Mouse (Mus musculus) bone marrow, adult 2 months (tissue): Measurements from ENCODE around the gene 4931406P16Rik. TPM values are rescaled to one million over a fixed set of nuclear protein-coding genes. Genes with fewer than 3 reads are reported as not detected.

ENCODE experiments used
- H3K27ac ChIP-seq: fragments of 200-500 bp; 2 replicates; pipeline ENCODE4 v1.5.1; 2012; ENCODE audit warnings: low read depth, mild to moderate bottlenecking, control low read depth, inconsistent platforms, low read length; ENCODE audit not compliant: control insufficient read depth, poor library complexity, insufficient read depth
- H3K4me1 ChIP-seq: fragments of 200-500 bp; 2 replicates; pipeline ENCODE4 v1.6.1; 2011; ENCODE audit warnings: low read length; ENCODE audit not compliant: control insufficient read depth, insufficient read depth
- H3K4me3 ChIP-seq: fragments of 200-500 bp; replicated peaks from 2 replicates; pipeline ENCODE3; 2011; ENCODE audit warnings: mild to moderate bottlenecking, low read depth, low read length, control low read depth; ENCODE audit not compliant: control insufficient read depth
- CTCF ChIP-seq: fragments of 200-500 bp; IDR thresholded peaks from 2 replicates; pipeline ENCODE4 v1.5.1; 2011; ENCODE audit warnings: low read length, control low read depth; ENCODE audit not compliant: control insufficient read depth, insufficient read depth
- POLR2A ChIP-seq: fragments of 200-500 bp; IDR thresholded peaks from 2 replicates; pipeline ENCODE4 v1.6.1; 2011; ENCODE audit warnings: low read depth, mild to moderate bottlenecking, control low read depth, low read length, borderline replicate concordance; ENCODE audit not compliant: control insufficient read depth
- whole genome bisulfite sequencing: fragments of 180-500 bp; shearing (Covaris S2); methylation state at CpG from one replicate; pipeline ENCODE4 v1.1.7; 2018; 5-methylcytosine and 5-hydroxymethylcytosine counted together
- polyA plus RNA-seq: library from polyadenylated mRNA; stranded (reverse); fragments of >200 nt; gene quantifications from 2 replicates; pipeline ENCODE4 v1.2.4, GENCODE M21; 2011; ENCODE audit warnings: low replicate concordance; ENCODE audit not compliant: missing spikeins, insufficient read depth, insufficient read length

Gene 4931406P16Rik
- polyA plus RNA-seq, 1 experiment: 13.3 TPM

DNA sequence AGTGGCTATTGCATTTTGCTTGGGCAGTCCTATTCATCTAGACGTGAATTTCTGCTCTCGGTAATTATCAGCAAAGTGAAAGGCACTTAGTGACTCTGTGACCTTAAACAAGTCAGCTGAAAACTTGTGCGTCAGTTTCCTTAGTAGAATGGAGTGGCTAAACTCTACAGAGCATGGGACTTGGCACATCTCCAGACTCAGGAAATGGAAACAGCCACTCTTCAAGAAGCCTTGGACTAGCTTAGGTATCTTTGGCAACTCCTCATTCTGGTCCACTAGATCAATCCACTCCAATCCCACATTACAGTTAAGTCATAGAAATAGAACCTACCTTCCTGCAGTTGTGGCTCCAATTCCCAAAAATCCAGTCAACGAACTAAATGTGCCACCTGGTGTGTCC is 7.9 kb downstream of the 4931406P16Rik start:
- Histone ChIP-seq H3K27ac (no peak overlapping the region), H3K4me1 (no peaks in the 10 kb centered on the region; the same call in 1 of the 2 replicates), H3K4me3 (no peak overlapping the region)
- TF ChIP-seq POLR2A: no peak
- TF ChIP-seq CTCF: no peak
- WGBS: 80% methylated on average over 4 of the region's 4 CpGs

DNA sequence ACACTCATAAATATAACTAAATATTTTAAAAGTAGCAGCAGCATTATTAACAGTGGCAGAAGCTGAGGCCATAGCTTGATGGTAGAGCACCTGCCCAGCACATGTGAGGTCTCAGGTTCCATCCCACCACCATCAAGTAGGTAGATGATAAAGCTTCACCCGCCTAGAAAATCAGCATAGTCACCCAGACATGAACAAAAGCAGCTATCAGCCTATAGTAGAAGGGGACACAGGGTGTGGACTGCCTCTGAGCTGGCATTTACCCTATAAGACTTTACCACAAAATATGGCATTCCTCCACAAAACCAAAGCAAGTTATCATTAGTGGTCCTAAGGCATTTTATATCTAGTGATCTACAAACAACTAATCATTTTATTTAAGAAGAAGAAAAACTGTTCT is 10.7 kb downstream of the 4931406P16Rik start:
- no peak overlapping the region for H3K27ac ChIP-seq
- WGBS: 64% methylated on average over 1 of the region's 1 CpGs
- no peak overlapping the region for H3K4me3 ChIP-seq
- peaks cover 2% of the 10 kb centered on the region; the same call in 1 of the 2 replicates for H3K4me1 ChIP-seq
- no peak for TF ChIP-seq CTCF

DNA sequence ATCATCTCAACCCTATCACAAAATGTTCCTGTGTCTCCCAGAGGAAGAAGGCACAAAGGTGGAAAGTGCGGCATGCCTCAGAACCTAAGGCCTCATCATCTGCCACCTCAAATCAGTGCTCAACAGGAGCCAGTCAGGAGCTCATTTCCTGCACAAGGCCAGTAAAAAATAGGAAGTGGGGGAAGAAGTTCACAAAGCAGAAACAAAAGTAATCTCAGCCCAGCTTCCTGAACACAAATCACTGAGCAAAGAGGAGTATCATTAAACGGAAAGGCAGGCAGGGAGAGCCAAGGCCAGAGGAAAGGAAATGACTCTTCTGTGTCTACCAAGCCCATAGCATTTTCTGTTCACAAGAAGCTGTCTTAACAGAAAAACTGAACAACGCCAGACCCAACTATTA is 11.4 kb downstream of the 4931406P16Rik start:
- Histone ChIP-seq H3K27ac (no peak overlapping the region), H3K4me1 (peaks cover 2% of the 10 kb centered on the region; the same call in 1 of the 2 replicates), H3K4me3 (no peak overlapping the region)
- TF ChIP-seq POLR2A: no peak
- TF ChIP-seq CTCF: no peak
- 41% methylated on average over 3 of the region's 3 CpGs for WGBS

DNA sequence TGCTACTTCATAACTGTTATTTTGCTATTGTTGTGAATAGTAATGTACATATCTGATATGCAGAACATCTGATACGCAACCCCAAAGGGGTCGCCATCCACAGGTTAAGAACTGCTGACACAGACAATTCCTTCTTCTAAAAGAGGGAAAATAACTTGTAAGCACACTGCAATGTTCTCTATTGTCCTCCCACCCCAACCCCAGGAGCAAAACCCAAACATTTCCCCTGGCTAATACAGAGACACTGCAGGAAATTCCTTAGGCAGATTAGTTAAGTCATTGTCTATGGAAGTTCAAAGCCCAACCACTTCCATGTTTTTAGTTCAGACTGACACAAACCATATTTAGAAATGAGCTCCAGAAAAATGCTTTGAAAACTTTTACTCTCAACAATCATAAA is 14.5 kb downstream of the 4931406P16Rik start:
- Histone ChIP-seq H3K4me3 (no peak overlapping the region), H3K4me1 (peaks cover 2% of the 10 kb centered on the region; the same call in 1 of the 2 replicates), H3K27ac (no peak overlapping the region)
- TF ChIP-seq CTCF: no peak
- 85% methylated on average over 2 of the region's 2 CpGs for WGBS

DNA sequence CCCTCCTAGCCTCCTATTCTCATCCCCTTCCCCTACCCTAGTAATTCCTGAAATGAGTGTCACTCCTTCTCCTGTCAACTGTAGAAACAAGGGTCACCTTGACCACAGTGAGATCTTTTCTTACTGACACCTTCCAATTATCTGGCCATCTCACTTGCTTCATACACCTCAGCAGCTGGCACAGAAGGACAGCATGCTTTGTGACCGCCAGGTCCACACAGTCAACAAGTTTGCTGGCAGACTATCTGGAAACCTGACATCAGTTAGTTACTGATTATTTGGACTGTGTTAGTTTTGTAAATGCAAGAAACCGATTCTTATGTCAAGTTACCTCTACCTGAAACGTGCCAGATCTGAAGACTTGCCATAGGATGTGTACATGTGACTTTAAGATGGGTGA is 17.2 kb downstream of the 4931406P16Rik start:
- 89% methylated on average over 3 of the region's 3 CpGs for WGBS
- TF ChIP-seq CTCF: no peak
- Histone ChIP-seq H3K4me3 (no peak overlapping the region), H3K4me1 (peaks cover 2% of the 10 kb centered on the region; the same call in 1 of the 2 replicates), H3K27ac (no peak overlapping the region)

DNA sequence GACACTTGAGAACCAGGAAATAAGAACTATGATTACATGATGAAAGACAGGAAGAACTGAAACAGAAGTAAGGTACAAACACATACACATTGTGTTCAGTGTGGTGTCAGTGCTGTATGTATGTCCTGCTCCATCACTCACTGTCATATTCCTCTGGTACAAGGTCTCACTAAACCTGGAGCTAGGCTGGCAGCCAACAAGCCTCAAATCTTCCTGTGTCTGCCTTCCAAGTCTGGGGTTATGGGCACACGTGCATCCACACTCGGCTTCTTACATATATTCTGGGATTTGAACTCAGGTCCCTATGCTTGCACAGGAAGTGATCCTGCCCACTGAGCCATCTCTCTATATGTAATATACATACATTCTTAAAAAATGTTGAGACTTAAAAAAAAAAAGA is 20.7 kb downstream of the 4931406P16Rik start:
- Histone ChIP-seq H3K4me1 (no peaks in the 10 kb centered on the region), H3K4me3 (no peak overlapping the region), H3K27ac (no peak overlapping the region)
- 85% methylated on average over 2 of the region's 2 CpGs for WGBS
- TF ChIP-seq CTCF (no peak), POLR2A (no peak)

DNA sequence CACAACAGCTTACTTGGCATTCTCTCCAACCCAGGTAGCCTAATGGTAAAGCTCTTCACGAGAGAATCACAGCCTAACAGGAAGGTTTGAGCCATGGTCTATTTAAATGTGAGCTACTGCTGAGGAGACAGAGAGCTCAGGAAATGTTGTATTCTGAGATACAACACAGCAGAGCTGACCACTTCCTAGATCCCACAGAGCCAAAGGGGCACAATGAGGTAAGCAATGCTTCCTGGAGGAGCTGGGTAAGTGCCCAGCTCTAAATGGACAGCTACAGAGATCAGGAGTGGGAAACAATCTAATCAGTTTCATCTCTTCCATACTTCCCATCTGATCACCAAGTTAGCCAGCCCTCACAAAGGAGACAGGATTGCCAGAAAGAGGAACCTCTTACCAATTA is 22.1 kb downstream of the 4931406P16Rik start:
- WGBS: 6% methylated on average over 1 of the region's 1 CpGs

DNA sequence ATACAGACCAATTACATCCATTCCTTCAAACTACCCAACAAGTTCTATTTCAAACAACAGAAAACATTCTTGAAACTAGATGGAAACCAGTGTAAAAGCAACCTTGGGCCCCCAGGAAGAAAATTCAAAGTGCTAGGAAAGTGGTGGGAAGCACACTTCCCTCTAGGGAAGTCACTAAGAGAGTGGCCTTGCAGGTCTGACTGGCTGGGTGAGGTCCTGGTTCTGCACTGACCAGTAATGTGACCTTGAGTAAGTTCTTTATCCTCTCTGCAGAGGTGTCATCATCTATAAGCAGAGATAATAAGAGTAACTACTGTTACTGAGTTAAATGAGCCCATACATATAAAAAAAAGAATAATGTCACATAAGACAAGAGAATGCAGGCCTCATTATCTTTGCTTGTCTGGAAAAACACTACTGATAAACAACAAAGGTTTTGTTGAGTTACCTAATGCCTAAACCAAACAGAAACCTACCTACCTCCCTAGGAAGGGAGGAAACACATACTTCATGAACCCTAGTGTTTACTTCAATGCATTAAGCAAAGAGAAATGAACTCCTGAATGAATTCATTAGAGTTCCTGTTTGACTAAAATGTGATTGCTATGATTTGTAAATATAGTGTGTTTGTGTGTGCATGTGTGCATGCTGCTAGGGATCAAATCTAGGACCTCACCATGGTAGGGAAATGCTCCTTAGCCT is 22.8 kb downstream of the 4931406P16Rik start:
- no peaks in the 10 kb centered on the region for H3K4me1 ChIP-seq
- no peak overlapping the region for H3K4me3 ChIP-seq
- TF ChIP-seq CTCF (no peak), POLR2A (no peak)
- H3K27ac ChIP-seq: no peak overlapping the region

More for the DNA sequence above, 22.1 kb downstream of the 4931406P16Rik start:
- Histone ChIP-seq H3K4me3 (no peak overlapping the region), H3K27ac (no peak overlapping the region), H3K4me1 (no peaks in the 10 kb centered on the region)
- TF ChIP-seq CTCF: no peak
- no peak for TF ChIP-seq POLR2A

DNA sequence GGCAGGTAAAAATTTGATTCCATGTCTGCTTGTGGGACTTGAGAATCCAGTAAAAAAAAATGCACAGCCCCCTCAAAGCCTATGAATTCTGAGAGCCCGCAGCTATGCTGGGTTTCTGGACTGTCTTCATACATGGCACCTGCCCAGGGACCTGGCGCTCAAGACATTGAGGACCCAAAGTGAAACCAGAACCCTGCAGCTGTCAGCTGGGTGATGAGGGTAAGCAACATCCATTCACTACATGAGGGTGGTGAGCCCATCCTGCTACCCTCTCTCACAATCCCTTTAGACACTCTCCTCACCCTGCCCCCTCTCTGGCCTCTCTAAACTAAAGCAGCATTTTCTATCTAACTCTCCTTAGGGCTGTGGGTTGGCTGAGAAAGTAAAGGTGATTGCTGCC is 35.7 kb downstream of the 4931406P16Rik start:
- no peak for TF ChIP-seq POLR2A
- TF ChIP-seq CTCF: no peak
- Histone ChIP-seq H3K4me3 (no peak overlapping the region), H3K4me1 (no peaks in the 10 kb centered on the region; the same call in 1 of the 2 replicates), H3K27ac (no peak overlapping the region)
- 84% methylated on average over 2 of the region's 2 CpGs for WGBS
